Mouse (Mus musculus): ENCODE results near the gene Prkd2. TPM values are rescaled to one million over a fixed set of nuclear protein-coding genes. Genes with fewer than 3 reads are reported as not detected.

Gene Prkd2
- total and polyA plus RNA-seq, 3 experiments: 9.8 to 39.0 (median 18.0) TPM

GRCm38 (mm10) chr7:16904120-16904675 lies 61.5 kb downstream of the Prkd2 start:
- no peak overlapping the region for H3K9ac ChIP-seq (ENCODE audit: insufficient read depth, low read depth)
- no peak overlapping the region for H3K4me2 ChIP-seq (ENCODE audit: insufficient read depth, low read depth, poor library complexity, severe bottlenecking)
- H3K27me3 ChIP-seq (replicated peaks): no peaks in the 10 kb centered on the region
- H3K9me3 ChIP-seq (replicated peaks; ENCODE audit: low read length): no peaks in the 10 kb centered on the region
- no peak overlapping the region for H3K4me3 ChIP-seq (replicated peaks in 1 of 3; ENCODE audit: low read depth in 2 of 3, low read length in 2 of 3, poor library complexity in 1 of 3)
- no peak overlapping the region for H3K27ac ChIP-seq (ENCODE audit: insufficient read depth, low read depth)
- DNase-seq (ENCODE audit: extremely low read depth): no peak
- TF ChIP-seq ZMIZ1 (IDR thresholded peaks at IDR 0.05; ENCODE audit: low read depth, low read length) (no peak), USF2 (conservative IDR thresholded peaks at IDR 0.05; ENCODE audit: low read depth, low read length) (no peak), RCOR1 (conservative IDR thresholded peaks at IDR 0.05; ENCODE audit: low read depth, low read length) (no peak), GABPA (IDR thresholded peaks at IDR 0.05; ENCODE audit: insufficient replicate concordance, low read depth, low read length) (no peak), MEF2A (IDR thresholded peaks at IDR 0.05; ENCODE audit: borderline replicate concordance, low read depth, low read length) (no peak), USF1 (IDR thresholded peaks at IDR 0.05; ENCODE audit: low read depth, low read length) (no peak), CTCF (conservative IDR thresholded peaks at IDR 0.05 in 1 of 2, IDR thresholded peaks at IDR 0.05 in 1 of 2; ENCODE audit: low read depth in 2 of 2, low read length in 2 of 2) (no peak), TBP (conservative IDR thresholded peaks at IDR 0.05; ENCODE audit: low read depth, low read length) (no peak), POLR2A (IDR thresholded peaks at IDR 0.05; ENCODE audit: low read depth, low read length) (no peak), PAX5 (IDR thresholded peaks at IDR 0.05; ENCODE audit: low read length) (no peak), ZC3H11A (IDR thresholded peaks at IDR 0.05; ENCODE audit: low read depth, low read length) (no peak), HCFC1 (IDR thresholded peaks at IDR 0.05; ENCODE audit: low read depth, low read length) (no peak), ELF1 (IDR thresholded peaks at IDR 0.05; ENCODE audit: low read depth, low read length) (no peak), CHD2 (IDR thresholded peaks at IDR 0.05; ENCODE audit: low read length) (no peak), IRF4 (IDR thresholded peaks at IDR 0.05; ENCODE audit: low read depth, low read length) (no peak), SIN3A (IDR thresholded peaks at IDR 0.05; ENCODE audit: low read length) (no peak)
- in situ Hi-C loops (cut with MboI; ENCODE audit: low pct_ligation_motif_present, low pct_unique_long_range_greater_than_20kb, low sequenced_read_pairs) (no loop called here), dilution Hi-C loops (cut with MboI; ENCODE audit: extremely low pct_ligation_motif_present, extremely low pct_unique_long_range_greater_than_20kb, low sequenced_read_pairs) (no loop called here)
- H3K4me1 ChIP-seq (ENCODE audit: control insufficient read depth in 1 of 2, insufficient read depth in 2 of 2): peaks cover 62 to 84% of the 10 kb centered on the region in 2 experiments
- no peaks in the 10 kb centered on the region for H3K79me2 ChIP-seq (replicated peaks; ENCODE audit: control insufficient read depth, extremely low read depth, insufficient read depth, poor library complexity, severe bottlenecking)
- peaks cover 3 to 7% of the 10 kb centered on the region in 2 experiments for H3K36me3 ChIP-seq (replicated peaks in 1 of 2; ENCODE audit: control insufficient read depth in 1 of 2, insufficient read depth in 1 of 2, low read length in 1 of 2)

GRCm38 (mm10) chr7:16905491-16906021 lies 62.9 kb downstream of the Prkd2 start:
- H3K4me1 ChIP-seq (ENCODE audit: control insufficient read depth in 1 of 2, insufficient read depth in 2 of 2): peaks cover 57 to 84% of the 10 kb centered on the region in 2 experiments
- H3K79me2 ChIP-seq (replicated peaks; ENCODE audit: control insufficient read depth, extremely low read depth, insufficient read depth, poor library complexity, severe bottlenecking): no peaks in the 10 kb centered on the region
- peak overlapping the region; percentile 10; the same call in 1 of the 2 replicates for H3K9ac ChIP-seq (ENCODE audit: insufficient read depth, low read depth)
- dilution Hi-C loops (cut with MboI; ENCODE audit: extremely low pct_ligation_motif_present, extremely low pct_unique_long_range_greater_than_20kb, low sequenced_read_pairs): no loop called here
- H3K4me3 ChIP-seq (replicated peaks in 1 of 3; ENCODE audit: low read depth in 2 of 3, low read length in 2 of 3, poor library complexity in 1 of 3): peak overlapping the region in 2 of 3 experiments; percentile 0 to 19
- peak overlapping the region; percentile 7; the same call in 1 of the 2 replicates for H3K27ac ChIP-seq (ENCODE audit: insufficient read depth, low read depth)
- H3K4me2 ChIP-seq (ENCODE audit: insufficient read depth, low read depth, poor library complexity, severe bottlenecking): peak overlapping the region; percentile 42; the same call in 1 of the 2 replicates
- H3K27me3 ChIP-seq (replicated peaks): no peaks in the 10 kb centered on the region
- no peak for TF ChIP-seq ELF1 (IDR thresholded peaks at IDR 0.05; ENCODE audit: low read depth, low read length)
- no peak for TF ChIP-seq PAX5 (IDR thresholded peaks at IDR 0.05; ENCODE audit: low read length)
- no peak for TF ChIP-seq ETS1 (conservative IDR thresholded peaks at IDR 0.05; ENCODE audit: low read depth, low read length)
- no peak for TF ChIP-seq JUN (IDR thresholded peaks at IDR 0.05; ENCODE audit: insufficient read depth, low read depth, low read length)
- no peak for TF ChIP-seq TBP (conservative IDR thresholded peaks at IDR 0.05; ENCODE audit: low read depth, low read length)
- no peak for TF ChIP-seq KAT2A (IDR thresholded peaks at IDR 0.05; ENCODE audit: insufficient replicate concordance, low read length)
- TF ChIP-seq BHLHE40 (IDR thresholded peaks at IDR 0.05; ENCODE audit: low read depth, low read length): no peak
- TF ChIP-seq RCOR1 (conservative IDR thresholded peaks at IDR 0.05; ENCODE audit: low read depth, low read length): no peak
- no peak for TF ChIP-seq TCF12 (IDR thresholded peaks at IDR 0.05; ENCODE audit: low read depth, low read length)
- no peak for TF ChIP-seq IRF4 (IDR thresholded peaks at IDR 0.05; ENCODE audit: low read depth, low read length)
- no peak for TF ChIP-seq SMC3 (IDR thresholded peaks at IDR 0.05; ENCODE audit: low read depth, low read length)
- no peak for TF ChIP-seq ZC3H11A (IDR thresholded peaks at IDR 0.05; ENCODE audit: low read depth, low read length)
- TF ChIP-seq NELFE (IDR thresholded peaks at IDR 0.05; ENCODE audit: low read depth, low read length): no peak
- no peak for TF ChIP-seq ZKSCAN1 (IDR thresholded peaks at IDR 0.05; ENCODE audit: borderline replicate concordance, low read depth, low read length)
- TF ChIP-seq SIN3A (IDR thresholded peaks at IDR 0.05; ENCODE audit: low read length): no peak
- TF ChIP-seq JUND (conservative IDR thresholded peaks at IDR 0.05; ENCODE audit: low read depth, low read length): no peak
- H3K9me3 ChIP-seq (replicated peaks; ENCODE audit: low read length): no peaks in the 10 kb centered on the region
- H3K36me3 ChIP-seq (replicated peaks in 1 of 2; ENCODE audit: control insufficient read depth in 1 of 2, insufficient read depth in 1 of 2, low read length in 1 of 2): peaks cover 3 to 19% of the 10 kb centered on the region in 2 experiments
- no peak for DNase-seq (ENCODE audit: extremely low read depth)
- in situ Hi-C loops (cut with MboI; ENCODE audit: low pct_ligation_motif_present, low pct_unique_long_range_greater_than_20kb, low sequenced_read_pairs): loop anchor here (5.0 kb wide), 2 partner anchors 33 to 88 kb away; partner anchors contain the start of genes Fkrp and Strn4
